Mouse (Mus musculus) liver, embryonic 11.5 days (tissue): ENCODE measurements around the gene Ngef. TPM values are rescaled to one million over a fixed set of nuclear protein-coding genes. Genes with fewer than 3 reads are reported as not detected.

Experiments
- ATAC-seq: fragments of 200-750 bp; cut with Nextera tagmentation; replicated peaks from 2 replicates; pipeline ENCODE4 v1.8.0; 2017; ENCODE audit warnings: moderate number of reproducible peaks, mild to moderate bottlenecking, moderate TSS enrichment, moderate library complexity; ENCODE audit not compliant: low FRiP score
- DNase-seq: peaks from one replicate; pipeline ENCODE4 v3.0.0-alpha.2; 2017; ENCODE audit warnings: low spot score
- H3K27ac ChIP-seq: fragments of 300-500 bp; sonication (generic); 2 replicates; pipeline ENCODE4 v1.5.1; 2014; ENCODE audit warnings: mild to moderate bottlenecking, low read depth, low read length, control low read depth
- H3K27me3 ChIP-seq: fragments of 300-500 bp; sonication (generic); replicated peaks from 2 replicates; pipeline ENCODE4 v1.6.1; 2014; ENCODE audit warnings: low read length, mixed read lengths; ENCODE audit not compliant: control insufficient read depth, insufficient read depth
- H3K36me3 ChIP-seq: fragments of 300-500 bp; sonication (generic); 2 replicates; pipeline ENCODE4 v1.6.1; 2014; ENCODE audit warnings: mild to moderate bottlenecking, low read length, moderate library complexity, mixed read lengths; ENCODE audit not compliant: control insufficient read depth, insufficient read depth
- H3K4me1 ChIP-seq: fragments of 300-500 bp; sonication (generic); replicated peaks from 2 replicates; pipeline ENCODE4 v1.6.1; 2014; ENCODE audit warnings: low read length, mixed read lengths; ENCODE audit not compliant: control insufficient read depth, insufficient read depth
- H3K4me2 ChIP-seq: fragments of 300-500 bp; sonication (generic); 2 replicates; pipeline ENCODE4 v1.6.1; 2014; ENCODE audit warnings: mild to moderate bottlenecking, control low read depth, moderate library complexity
- H3K4me3 ChIP-seq: fragments of 300-500 bp; sonication (generic); 2 replicates; pipeline ENCODE4 v1.5.1; 2014; ENCODE audit warnings: low read depth, low read length, control low read depth
- H3K9ac ChIP-seq: fragments of 300-500 bp; sonication (generic); 2 replicates; pipeline ENCODE4 v1.6.1; 2014; ENCODE audit warnings: low read depth, low read length, control low read depth
- H3K9me3 ChIP-seq: fragments of 300-500 bp; sonication (generic); 2 replicates; pipeline ENCODE4 v1.6.1; 2016; ENCODE audit warnings: low read length, inconsistent platforms, mixed read lengths; ENCODE audit not compliant: control insufficient read depth
- WGBS: fragments of 180-500 bp; shearing (Covaris S2); extraction: QIAGEN DNeasy Blood & Tissue Kit; methylation state at CpG from one replicate; pipeline ENCODE4 v1.1.7; 2014; 5-methylcytosine and 5-hydroxymethylcytosine counted together
- polyA plus RNA-seq: library from polyadenylated mRNA; unstranded; fragments of >200 nt; fragmentation: Nextera tagmentation; extraction: Ambion mirVana; gene quantifications from 2 replicates; pipeline ENCODE4 v1.2.1, GENCODE M21; 2014

Ngef gene
- polyA plus RNA-seq, 1 experiment from 2014 or later, result 2.4 TPM

DNA sequence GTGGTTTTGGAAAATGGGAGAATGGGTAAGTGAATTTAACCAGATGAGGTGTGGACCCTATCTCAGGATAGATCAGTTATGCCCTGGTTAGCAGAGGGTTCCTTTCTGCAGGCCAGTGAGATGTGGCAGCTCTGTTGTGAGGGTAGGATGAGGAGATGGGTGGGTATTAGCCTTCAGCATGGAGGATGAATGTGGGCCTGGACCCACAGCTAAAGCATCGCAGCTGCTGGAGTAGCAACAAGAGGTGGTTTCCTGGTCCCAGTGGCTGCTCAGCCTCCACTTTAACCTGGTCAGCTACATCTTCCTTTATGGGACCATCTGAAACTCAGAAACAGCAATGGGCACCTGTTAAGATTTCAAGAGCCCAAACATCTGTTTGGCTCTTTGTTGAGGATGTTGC is 117.2 kb downstream of the Ngef start:
- Histone ChIP-seq H3K27me3 (no peaks in the 10 kb centered on the region), H3K4me1 (no peaks in the 10 kb centered on the region), H3K9me3 (peaks cover 2% of the 10 kb centered on the region; the same call in 1 of the 2 replicates), H3K36me3 (no peaks in the 10 kb centered on the region; the same call in 1 of the 2 replicates), H3K27ac (no peak overlapping the region), H3K4me2 (no peak overlapping the region), H3K4me3 (no peak overlapping the region), H3K9ac (no peak overlapping the region)
- DNase-seq, result no peak
- 100% methylated on average over 1 of the region's 1 CpGs for WGBS
- no peak for ATAC-seq

DNA sequence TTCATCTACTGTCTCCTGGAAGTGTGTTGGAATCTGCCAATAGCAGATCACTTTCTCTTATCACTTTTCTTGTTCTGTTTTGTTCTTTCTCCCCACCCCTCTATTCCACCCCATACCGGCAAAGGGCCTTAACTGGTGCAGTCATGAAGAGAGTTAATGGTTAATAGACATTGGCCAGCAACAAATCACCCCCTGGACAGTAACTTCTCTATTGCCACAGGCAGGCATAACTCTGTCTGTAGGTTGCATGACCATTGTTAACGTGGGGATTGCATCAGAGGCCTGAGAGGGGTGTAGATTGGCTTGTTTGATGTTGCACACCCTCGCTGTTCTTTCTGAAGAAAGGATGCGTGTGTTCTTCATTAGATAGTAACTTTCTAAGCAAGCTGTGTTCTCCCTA is 124.2 kb downstream of the Ngef start:
- no peak for ATAC-seq
- no peak for DNase-seq
- Histone ChIP-seq H3K4me3 (no peak overlapping the region), H3K4me1 (0 out of 2 replicates have a peak, but pooled peaks cover 2% of the 10 kb centered on the region), H3K27ac (no peak overlapping the region), H3K27me3 (no peaks in the 10 kb centered on the region), H3K4me2 (no peak overlapping the region), H3K9ac (no peak overlapping the region), H3K9me3 (no peaks in the 10 kb centered on the region), H3K36me3 (peaks cover 26% of the 10 kb centered on the region)
- 82% methylated on average over 4 of the region's 4 CpGs for WGBS

DNA sequence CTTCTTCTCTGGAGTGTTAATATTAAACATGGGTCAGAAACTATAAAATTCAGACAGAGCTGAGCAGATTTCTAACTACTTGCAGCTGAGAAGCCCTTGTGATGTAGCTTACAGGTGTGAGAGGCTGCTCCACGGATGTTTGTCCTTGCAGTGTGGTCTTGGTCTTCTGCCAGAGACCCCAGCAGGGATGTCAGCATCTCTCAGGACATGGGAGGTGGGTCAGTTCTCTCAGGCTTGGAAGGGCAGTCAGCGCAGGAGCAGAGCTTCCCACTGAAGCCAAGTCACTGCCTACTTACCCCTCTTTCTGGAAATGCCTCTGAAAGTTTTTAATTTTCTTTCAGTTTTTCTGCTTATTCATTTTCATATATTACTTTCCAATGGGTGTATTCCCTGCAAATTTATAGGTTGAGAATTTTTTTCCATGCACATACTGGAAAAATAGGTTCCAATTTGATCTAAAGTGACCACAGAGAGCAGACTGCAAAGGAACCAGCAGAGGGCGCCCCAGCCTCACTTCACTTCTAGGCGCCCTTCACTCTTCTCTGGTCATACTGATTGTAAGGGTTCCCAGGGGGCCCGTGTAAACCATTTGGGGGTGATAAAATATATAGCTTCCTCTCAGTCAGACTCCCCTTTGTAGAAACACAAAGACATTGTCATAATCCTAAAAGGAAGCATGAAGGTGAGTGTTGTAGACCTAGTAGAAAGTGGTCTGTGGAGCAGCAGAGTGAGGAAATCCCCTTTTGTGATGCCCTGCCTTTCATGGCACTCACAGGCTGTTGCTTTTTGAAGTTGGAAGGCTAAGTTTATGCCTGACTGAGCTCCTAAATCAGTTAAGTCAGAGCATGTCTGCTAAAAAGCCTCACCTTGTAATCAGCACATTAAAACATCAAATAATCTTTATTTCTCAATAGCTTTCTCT is 126.2 kb downstream of the Ngef start:
- ATAC-seq (no peak), DNase-seq (peak; percentile 38)
- no peak overlapping the region for H3K9ac ChIP-seq
- H3K27ac ChIP-seq, result no peak overlapping the region
- peaks cover 29% of the 10 kb centered on the region for H3K36me3 ChIP-seq
- no peak overlapping the region for H3K4me3 ChIP-seq
- H3K27me3 ChIP-seq, result no peaks in the 10 kb centered on the region
- H3K4me1 ChIP-seq, result 0 out of 2 replicates have a peak, but pooled peaks cover 2% of the 10 kb centered on the region
- 40% methylated on average over 5 of the region's 5 CpGs for WGBS
- H3K9me3 ChIP-seq, result no peaks in the 10 kb centered on the region
- H3K4me2 ChIP-seq, result no peak overlapping the region

DNA sequence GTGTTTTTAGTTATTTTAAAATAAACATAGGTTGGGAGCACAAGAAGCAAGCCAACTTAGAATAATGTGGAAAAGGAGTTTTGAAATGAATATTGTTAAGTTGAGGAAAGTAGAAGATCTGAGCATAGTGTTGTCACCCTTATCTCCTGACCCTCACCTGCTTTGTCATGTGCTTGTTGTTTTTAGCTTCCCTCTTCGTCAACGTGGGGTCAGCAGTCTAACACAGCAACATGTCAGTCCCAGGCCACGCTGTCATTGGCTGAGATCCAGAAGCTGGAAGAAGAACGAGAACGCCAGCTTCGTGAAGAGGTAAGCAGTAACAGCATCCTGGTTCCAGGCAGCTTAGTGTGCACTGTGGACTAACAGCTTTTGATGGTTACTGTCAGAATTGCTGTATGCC is 137.1 kb downstream of the Ngef start:
- no peak for ATAC-seq
- no peak for DNase-seq
- Histone ChIP-seq H3K9ac (no peak overlapping the region), H3K4me2 (no peak overlapping the region), H3K27me3 (no peaks in the 10 kb centered on the region), H3K4me3 (no peak overlapping the region), H3K36me3 (peaks cover 31% of the 10 kb centered on the region), H3K9me3 (no peaks in the 10 kb centered on the region), H3K27ac (no peak overlapping the region), H3K4me1 (no peaks in the 10 kb centered on the region)
- 76% methylated on average over 6 of the region's 6 CpGs for WGBS

DNA sequence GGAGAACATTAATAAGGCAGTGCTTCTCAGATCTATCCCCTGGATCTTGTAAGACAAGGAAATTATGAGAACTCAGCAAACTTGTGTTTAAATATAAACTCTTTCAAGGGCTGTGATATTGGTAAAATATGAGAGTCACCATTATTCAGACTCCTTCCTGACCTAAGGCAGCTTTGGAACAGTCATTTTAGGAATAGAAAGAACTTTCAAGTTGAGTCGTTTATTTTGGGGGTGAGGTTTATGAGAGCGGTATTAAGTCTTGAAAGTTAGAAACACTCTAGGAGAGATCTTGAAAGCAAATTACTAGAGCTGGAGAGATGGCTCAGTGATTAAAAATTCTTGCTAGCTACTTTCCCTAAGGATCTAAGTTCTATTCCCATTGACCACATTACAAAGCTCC is 138.5 kb downstream of the Ngef start:
- WGBS, result 95% methylated on average over 2 of the region's 2 CpGs
- Histone ChIP-seq H3K36me3 (peaks cover 26% of the 10 kb centered on the region), H3K27ac (no peak overlapping the region), H3K4me3 (no peak overlapping the region), H3K4me2 (no peak overlapping the region), H3K9me3 (no peaks in the 10 kb centered on the region), H3K27me3 (no peaks in the 10 kb centered on the region), H3K4me1 (no peaks in the 10 kb centered on the region), H3K9ac (no peak overlapping the region)
- DNase-seq, result no peak
- no peak for ATAC-seq

Other genes with a start within 250 kb of the Ngef start
- 35.1 and 40.4 TPM in 2 replicates for gene Gigyf2, start 246.9 kb downstream of the Ngef start, polyA plus RNA-seq
- 0.32 and 1.6 TPM in 2 replicates for gene Kcnj13, start 179.1 kb downstream of the Ngef start, polyA plus RNA-seq
- gene Snorc, start 103.6 kb downstream of the Ngef start, polyA plus RNA-seq, result not detected in 2 replicates
- 0.16 and 0.60 TPM in 2 replicates for gene Neu2, start 64.0 kb downstream of the Ngef start, polyA plus RNA-seq
- 30.8 and 31.0 TPM in 2 replicates for gene Inpp5d, start 46.4 kb upstream of the Ngef start, polyA plus RNA-seq
- 27.3 and 29.4 TPM in 2 replicates for gene Atg16l1, start 182.0 kb upstream of the Ngef start, polyA plus RNA-seq
- gene Sag, start 229.8 kb upstream of the Ngef start, polyA plus RNA-seq, result 3.0 and 3.3 TPM in 2 replicates